Mouse (Mus musculus) kidney, adult 2 months (tissue): ENCODE results near the gene Ddah2. TPM values are rescaled to one million over a fixed set of nuclear protein-coding genes. Genes with fewer than 3 reads are reported as not detected.

Source experiments
- DNase-seq: peaks from one replicate; pipeline ENCODE4 v3.0.0; 2021
- H3K27ac ChIP-seq: fragments of 200-500 bp; 2 replicates; pipeline ENCODE4 v1.5.1; 2012; ENCODE audit warnings: low read depth, low read length, control low read depth, inconsistent platforms; ENCODE audit not compliant: insufficient read depth
- H3K27me3 ChIP-seq: fragments of 200-500 bp; replicated peaks from 2 replicates; pipeline ENCODE4 v1.6.1; 2012; ENCODE audit warnings: mild to moderate bottlenecking, moderate library complexity, low read length, inconsistent platforms; ENCODE audit not compliant: control insufficient read depth, insufficient read depth
- H3K36me3 ChIP-seq: fragments of 200-500 bp; 2 replicates; pipeline ENCODE4 v1.6.1; 2012; ENCODE audit warnings: mild to moderate bottlenecking, moderate library complexity, low read length, inconsistent platforms; ENCODE audit not compliant: control insufficient read depth, insufficient read depth
- H3K4me1 ChIP-seq: fragments of 200-500 bp; 2 replicates; pipeline ENCODE4 v1.6.1; 2011; ENCODE audit warnings: low read length; ENCODE audit not compliant: control insufficient read depth, insufficient read depth
- H3K4me3 ChIP-seq: fragments of 200-500 bp; 2 replicates; pipeline ENCODE4 v1.5.1; 2011; ENCODE audit warnings: mild to moderate bottlenecking, low read depth, low read length, control low read depth; ENCODE audit not compliant: insufficient read depth
- CTCF ChIP-seq: fragments of 200-500 bp; conservative IDR thresholded peaks from 2 replicates; pipeline ENCODE4 v1.5.1; 2011; ENCODE audit warnings: low read depth, mild to moderate bottlenecking, control low read depth, low read length, moderate library complexity, mixed read lengths; ENCODE audit not compliant: insufficient read depth, insufficient read length
- POLR2A ChIP-seq: fragments of 200-500 bp; IDR thresholded peaks from one replicate; pipeline ENCODE4 v1.6.1; 2011; ENCODE audit warnings: low read depth, low read length, control low read depth
- WGBS: fragments of 180-500 bp; shearing (Covaris S2); methylation state at CpG from one replicate; pipeline ENCODE4 v1.1.7; 2018; 5-methylcytosine and 5-hydroxymethylcytosine counted together
- polyA plus RNA-seq: library from polyadenylated mRNA; depleted of rRNA; stranded (reverse); fragments of >200 nt; gene quantifications from 2 replicates; pipeline ENCODE4 v1.2.3, GENCODE M21; 2012

The Ddah2 gene
- polyA plus RNA-seq, 1 experiment, result 37.7 TPM

DNA sequence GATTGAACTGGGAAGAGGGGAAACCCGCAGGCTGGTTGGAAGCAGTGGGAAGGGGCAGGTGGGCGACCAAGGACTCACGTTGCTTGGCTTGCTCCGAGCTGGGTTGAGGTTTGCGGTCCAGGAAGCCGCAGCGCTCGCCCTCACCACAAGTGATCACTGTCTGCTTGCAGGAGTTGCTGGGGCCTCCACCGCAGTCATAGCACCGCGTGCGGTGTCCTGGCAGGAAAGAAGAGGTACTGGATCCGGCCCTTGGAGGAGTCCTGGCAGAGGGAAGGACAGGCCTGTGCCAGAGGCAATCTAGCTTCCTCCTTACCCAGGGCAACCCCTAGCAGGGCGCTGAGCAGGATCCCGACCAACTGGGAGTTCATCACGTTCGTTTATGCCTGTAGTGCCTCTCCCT lies 15.3 kb downstream of the Ddah2 start:
- TF ChIP-seq CTCF (no peak), POLR2A (no peak)
- DNase-seq, result no peak
- Histone ChIP-seq H3K36me3 (no peaks in the 10 kb centered on the region), H3K4me1 (peaks cover 10% of the 10 kb centered on the region; the same call in 1 of the 2 replicates), H3K4me3 (no peak overlapping the region), H3K27ac (no peak overlapping the region), H3K27me3 (no peaks in the 10 kb centered on the region)
- WGBS, result 56% methylated on average over 17 of the region's 17 CpGs

DNA sequence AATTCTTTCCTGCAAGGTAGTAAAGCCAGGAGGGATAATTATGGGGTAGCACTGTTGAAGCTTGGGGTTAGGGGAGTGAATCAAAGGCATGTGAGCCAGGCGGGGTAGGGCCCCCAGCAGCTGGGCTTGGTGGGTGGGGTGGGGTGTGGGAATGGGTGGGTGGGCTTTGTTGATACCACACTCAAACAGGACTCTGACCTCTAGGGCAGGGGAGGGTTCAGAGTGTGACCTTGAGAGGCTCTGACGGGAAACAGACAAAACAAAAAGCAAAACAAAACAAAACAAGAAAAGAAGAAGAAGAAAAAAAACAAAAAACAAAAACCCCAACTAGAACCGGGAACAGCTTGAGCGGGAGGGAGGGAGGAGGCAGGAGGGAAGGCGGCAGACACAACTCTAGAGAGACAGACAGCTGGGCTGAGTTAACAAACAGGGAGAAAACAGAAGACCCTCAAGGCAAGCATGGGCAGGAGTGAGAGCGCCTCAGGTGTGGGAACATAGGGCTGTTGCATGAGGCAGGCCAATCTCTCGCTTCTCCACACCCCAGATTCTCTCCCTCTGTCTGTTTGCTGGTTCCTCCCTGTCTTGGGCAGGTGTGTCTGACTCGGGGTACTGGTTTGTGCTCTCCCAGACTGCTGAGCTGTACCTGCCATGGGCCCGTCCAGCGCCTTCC lies 17.8 kb downstream of the Ddah2 start, which contains the start of gene Ly6g6e:
TSS of gene Ly6g6e (plus strand) at position 396 of the 670 bp plus-strand sequence.
- DNase-seq, result no peak
- TF ChIP-seq POLR2A, result no peak
- peaks cover 10% of the 10 kb centered on the region; the same call in 1 of the 2 replicates for H3K4me1 ChIP-seq
- H3K4me3 ChIP-seq, result peak within 1 kb of the TSS; percentile 66
- WGBS, result 50% methylated on average over 10 of the region's 10 CpGs
- H3K36me3 ChIP-seq, result no peaks in the 10 kb centered on the region
- H3K27me3 ChIP-seq, result no peaks in the 10 kb centered on the region
- H3K27ac ChIP-seq, result peak within 1 kb of the TSS; percentile 81

DNA sequence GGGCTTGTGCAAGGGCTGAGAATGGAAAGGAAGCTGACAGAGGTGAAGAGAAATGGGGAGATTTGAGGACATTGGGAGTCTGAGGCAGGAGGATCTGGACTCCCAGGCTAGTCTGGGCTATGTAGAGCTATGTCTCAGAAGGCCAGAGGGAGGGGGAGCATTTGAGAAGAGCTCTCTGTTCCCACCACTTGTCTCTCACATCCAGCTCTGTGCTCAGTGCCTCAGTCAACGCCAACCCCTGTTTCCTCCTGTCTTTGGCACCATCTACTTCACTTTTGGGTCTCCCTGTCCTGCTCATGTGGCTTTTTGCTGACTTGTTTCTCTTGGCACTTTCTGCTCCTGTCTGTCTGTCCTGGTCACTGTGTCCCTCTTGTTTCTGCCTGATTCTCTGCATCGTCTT lies 18.4 kb downstream of the Ddah2 start:
- Histone ChIP-seq H3K27me3 (no peaks in the 10 kb centered on the region), H3K4me1 (peaks cover 10% of the 10 kb centered on the region; the same call in 1 of the 2 replicates), H3K27ac (peak overlapping the region; percentile 81), H3K36me3 (no peaks in the 10 kb centered on the region), H3K4me3 (peak overlapping the region; percentile 66)
- TF ChIP-seq POLR2A (no peak), CTCF (no peak)
- WGBS, result 21% methylated on average over 2 of the region's 2 CpGs
- no peak for DNase-seq

DNA sequence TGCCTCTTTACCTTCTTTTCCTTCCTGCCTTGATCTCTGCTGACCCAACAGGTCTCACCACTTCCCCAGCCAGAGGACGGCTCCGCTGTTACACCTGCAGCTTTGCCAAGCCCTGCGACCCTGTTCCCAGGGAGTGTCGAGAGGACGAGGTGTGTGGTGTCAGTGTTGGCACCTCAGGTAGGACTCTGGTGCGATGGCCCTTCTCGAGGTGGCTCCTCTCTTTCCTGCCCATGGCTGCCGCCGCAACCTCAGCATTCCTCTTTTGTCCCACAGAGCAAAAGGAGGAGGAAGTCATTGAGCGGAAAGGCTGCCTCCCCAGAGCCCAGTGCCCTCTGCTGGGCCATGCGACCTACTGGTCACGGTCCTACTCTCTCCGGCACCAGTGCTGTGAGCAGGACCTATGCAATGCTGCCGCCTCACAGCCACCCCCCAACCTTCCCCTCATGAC lies 19.0 kb downstream of the Ddah2 start, which contains the start of gene Ly6g6d:
TSS of gene Ly6g6d (minus strand) at position 280 of the 448 bp plus-strand sequence.
- no peaks in the 10 kb centered on the region for H3K27me3 ChIP-seq
- 0% methylated on average over 14 of the region's 14 CpGs for WGBS
- H3K4me1 ChIP-seq, result peaks cover 10% of the 10 kb centered on the region; the same call in 1 of the 2 replicates
- H3K36me3 ChIP-seq, result no peaks in the 10 kb centered on the region
- H3K4me3 ChIP-seq, result peak within 1 kb of the TSS; percentile 66
- TF ChIP-seq CTCF (peak; percentile 69), POLR2A (peak; percentile 46)
- H3K27ac ChIP-seq, result peak within 1 kb of the TSS; percentile 81
- peak; percentile 83 for DNase-seq

DNA sequence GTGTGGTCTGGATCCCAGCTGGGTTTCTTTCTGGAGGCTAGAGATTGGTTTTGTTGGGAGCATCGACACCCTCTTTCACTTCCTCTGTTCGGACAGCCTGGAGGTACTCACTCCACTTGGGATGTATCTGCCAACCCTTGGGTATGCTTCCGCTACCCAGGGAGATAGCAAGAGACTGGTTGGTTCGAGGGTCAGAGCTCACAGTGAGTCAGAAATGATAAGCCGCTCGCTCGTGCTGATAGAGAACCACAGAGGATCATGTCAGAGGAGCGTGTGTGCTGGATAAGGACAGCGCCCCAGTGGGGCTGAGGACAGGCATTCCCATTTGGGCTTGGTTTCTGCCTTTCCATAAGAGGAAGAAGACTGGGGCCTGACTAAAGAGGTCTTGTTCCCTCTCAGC lies 20.9 kb downstream of the Ddah2 start:
- no peak overlapping the region for H3K4me3 ChIP-seq
- no peak overlapping the region for H3K27ac ChIP-seq
- H3K36me3 ChIP-seq, result no peaks in the 10 kb centered on the region
- peaks cover 10% of the 10 kb centered on the region; the same call in 1 of the 2 replicates for H3K4me1 ChIP-seq
- H3K27me3 ChIP-seq, result no peaks in the 10 kb centered on the region
- WGBS, result 71% methylated on average over 9 of the region's 9 CpGs
- no peak for DNase-seq
- no peak for TF ChIP-seq CTCF
- no peak for TF ChIP-seq POLR2A

DNA sequence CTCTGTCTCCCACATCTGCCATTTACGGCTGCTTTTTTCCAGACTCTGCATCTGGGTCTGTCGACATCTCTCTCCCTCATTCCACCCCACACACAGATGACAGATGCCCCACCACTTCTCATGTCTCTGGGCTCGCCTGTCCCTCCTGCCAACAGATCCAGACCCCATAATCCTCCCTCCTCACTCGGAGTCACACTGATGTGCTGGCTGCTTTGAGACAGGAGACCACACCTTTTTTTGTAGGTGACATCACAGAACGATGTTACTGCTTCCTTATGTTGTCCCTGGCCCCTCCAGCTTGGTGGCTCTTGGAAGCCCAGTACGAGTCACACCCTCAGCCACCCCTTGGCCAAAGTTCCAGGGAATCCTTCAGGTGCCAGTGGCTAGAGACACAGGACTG lies 21.4 kb downstream of the Ddah2 start:
- DNase-seq, result no peak
- Histone ChIP-seq H3K27me3 (no peaks in the 10 kb centered on the region), H3K4me3 (no peak overlapping the region), H3K27ac (no peak overlapping the region), H3K4me1 (peaks cover 10% of the 10 kb centered on the region; the same call in 1 of the 2 replicates), H3K36me3 (no peaks in the 10 kb centered on the region)
- WGBS, result 70% methylated on average over 6 of the region's 6 CpGs
- TF ChIP-seq POLR2A (no peak), CTCF (no peak)

DNA sequence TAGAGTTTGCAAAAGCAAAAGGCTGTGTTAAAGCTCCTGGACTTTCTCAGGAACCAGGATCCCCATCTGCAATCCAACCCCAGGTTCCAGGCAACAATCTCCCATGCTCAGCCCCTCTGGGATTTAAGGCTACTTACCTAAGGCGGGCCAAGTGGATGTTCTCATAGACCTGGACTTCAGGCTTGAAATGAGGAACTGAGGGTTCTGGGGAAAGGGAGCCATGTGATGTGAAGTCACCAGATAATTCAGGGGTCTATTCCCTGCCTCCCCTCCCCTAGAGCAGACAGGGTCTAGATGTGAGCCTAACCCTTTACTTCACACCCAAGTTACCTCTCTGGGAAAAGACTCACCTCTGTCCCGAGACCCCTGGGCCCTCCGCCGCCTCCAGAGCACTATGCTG lies 21.9 kb downstream of the Ddah2 start:
- no peak for DNase-seq
- WGBS, result 87% methylated on average over 4 of the region's 4 CpGs
- no peaks in the 10 kb centered on the region for H3K27me3 ChIP-seq
- no peak overlapping the region for H3K27ac ChIP-seq
- peaks cover 10% of the 10 kb centered on the region; the same call in 1 of the 2 replicates for H3K4me1 ChIP-seq
- H3K36me3 ChIP-seq, result no peaks in the 10 kb centered on the region
- TF ChIP-seq POLR2A (no peak), CTCF (no peak)
- H3K4me3 ChIP-seq, result no peak overlapping the region
